Mouse (Mus musculus): Measurements from ENCODE around the gene E430018J23Rik.

DNA sequence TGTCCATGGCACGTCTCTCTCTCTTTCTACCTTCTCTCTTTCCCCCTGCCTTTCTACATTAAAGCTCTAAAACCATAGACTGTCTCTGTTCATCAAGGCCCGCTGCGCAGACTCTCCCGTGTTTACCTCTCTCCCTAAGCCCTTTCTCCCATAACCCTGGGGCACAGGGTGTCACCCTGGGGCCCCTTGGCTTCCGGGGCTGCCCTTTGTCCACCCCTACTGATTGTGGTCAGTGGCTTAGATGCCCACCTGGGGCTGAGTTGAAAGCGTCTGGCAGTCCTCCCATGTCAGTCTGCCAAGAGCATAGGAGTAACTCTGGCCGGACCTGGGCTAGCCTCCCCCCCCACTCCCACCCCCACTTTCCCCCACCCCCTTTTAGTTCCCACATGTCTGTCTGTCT, 3.1 kb downstream of the E430018J23Rik start:
- no peak for TF ChIP-seq CTCF (IDR thresholded peaks at IDR 0.05; ENCODE audit: low read depth, low read length)
- TF ChIP-seq GATA1 (IDR thresholded peaks at IDR 0.05; ENCODE audit: borderline replicate concordance, low read length) = no peak
- TF ChIP-seq GATA2 (IDR thresholded peaks at IDR 0.05; ENCODE audit: borderline replicate concordance, low read depth, low read length) = no peak

Data from G1E (cell line).